Mouse (Mus musculus) R1 (cell line): ENCODE data around the gene Gm4981.
A peak's percentile ranks its signal among the peaks of the same experiment; 100 is the strongest.
"Not testable (repeated sequence)": the region's sequence is repeated elsewhere in the genome, so short reads cannot be mapped to it uniquely, and the experiment has no call there.

Source experiments
- DNase-seq: peaks from one replicate; pipeline ENCODE4 v3.0.0-alpha.2; 2018; ENCODE audit warnings: low read depth, low spot score

The Gm4981 gene

GRCm38 (mm10) chr10:58223161-58223560, 13.3 kb downstream of the Gm4981 start:
- DNase-seq = not testable (repeated sequence)

- not testable (repeated sequence) for DNase-seq
Observed at GRCm38 (mm10) chr10:58221571-58221970, 14.9 kb downstream of the Gm4981 start.

- peak; percentile 46 for DNase-seq
Observed at GRCm38 (mm10) chr10:58220726-58221125, 15.8 kb downstream of the Gm4981 start.

GRCm38 (mm10) chr10:58217366-58217765, 19.1 kb downstream of the Gm4981 start:
- no peak for DNase-seq

GRCm38 (mm10) chr10:58215353-58215752, 21.1 kb downstream of the Gm4981 start:
- DNase-seq = no peak

- no peak for DNase-seq
Observed at GRCm38 (mm10) chr10:58214934-58215333, 21.6 kb downstream of the Gm4981 start.

- DNase-seq = no peak
Observed at GRCm38 (mm10) chr10:58214497-58214896, 22.0 kb downstream of the Gm4981 start.

- no peak for DNase-seq
Observed at GRCm38 (mm10) chr10:58212230-58212629, 24.3 kb downstream of the Gm4981 start.

GRCm38 (mm10) chr10:58211213-58211612, 25.3 kb downstream of the Gm4981 start:
- no peak for DNase-seq

GRCm38 (mm10) chr10:58210514-58210913, 26.0 kb downstream of the Gm4981 start:
- DNase-seq = no peak

- no peak for DNase-seq
Observed at GRCm38 (mm10) chr10:58209710-58210467, 26.6 kb downstream of the Gm4981 start.

- DNase-seq = no peak
Observed at GRCm38 (mm10) chr10:58206639-58207404, 29.7 kb downstream of the Gm4981 start.

GRCm38 (mm10) chr10:58205986-58206385, 30.5 kb downstream of the Gm4981 start:
- DNase-seq = no peak
